Mouse (Mus musculus) urinary bladder, adult 18-20 months (tissue): ENCODE results near the gene A830005F24Rik.
"Not testable (repeated sequence)": the region's sequence is repeated elsewhere in the genome, so short reads cannot be mapped to it uniquely, and the experiment has no call there.

Experiments used
- DNase-seq, 2 experiments: peaks; one replicate each; pipeline ENCODE4 v3.0.0; 2022; ENCODE audit warnings: low spot score in 2 of 2, mixed read lengths in 2 of 2

Gene A830005F24Rik

DNA sequence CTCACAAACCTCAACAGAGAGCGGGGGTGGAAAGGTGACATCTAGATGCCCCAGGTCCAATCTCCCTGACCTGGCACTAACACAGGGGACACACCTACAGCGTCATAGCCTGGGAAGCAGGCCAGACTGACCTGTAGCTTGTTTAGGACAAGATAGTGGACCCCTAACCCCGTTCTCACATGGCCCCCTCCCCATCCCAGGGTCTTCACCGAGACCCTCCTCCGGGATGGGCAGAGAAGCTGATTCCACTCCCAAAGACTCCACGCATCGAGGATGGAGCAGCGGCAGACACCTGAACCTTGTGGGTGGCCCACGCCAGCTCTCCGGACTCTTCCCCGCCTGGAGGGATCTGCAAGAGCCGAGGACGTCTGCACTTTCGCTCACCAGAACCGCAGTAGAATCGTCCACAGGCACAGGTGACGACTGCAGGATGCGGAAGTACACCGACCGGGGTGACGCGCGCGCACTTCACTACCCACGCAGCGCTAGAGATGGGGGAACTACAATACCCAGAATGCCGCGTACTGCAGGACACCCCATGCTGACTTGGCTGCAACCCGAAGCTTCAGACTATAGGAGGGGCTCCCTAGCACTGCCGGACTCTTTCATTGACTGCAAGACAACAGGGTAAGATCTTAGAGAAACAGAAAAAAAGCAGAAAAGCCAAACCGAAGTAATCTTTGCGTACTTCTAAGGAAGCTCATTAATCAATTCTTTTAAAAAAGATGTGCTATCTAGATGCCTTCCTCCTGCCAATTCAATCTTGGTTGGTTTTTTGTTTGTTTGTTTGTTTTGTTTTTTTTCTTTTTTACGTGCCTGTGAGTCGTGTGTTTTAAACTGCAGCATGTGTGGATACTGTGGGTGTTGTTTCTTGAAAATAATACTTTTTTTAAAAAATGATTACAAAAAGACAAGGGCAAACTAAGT is at the start of gene A830005F24Rik, which contains the start of gene Zfp169:
TSS of gene A830005F24Rik (plus strand) at position 568 of the 927 bp plus-strand sequence.
TSS of gene Zfp169 (minus strand) at position 449 of the 927 bp plus-strand sequence.
- peak; percentile 64 to 79 for DNase-seq

DNA sequence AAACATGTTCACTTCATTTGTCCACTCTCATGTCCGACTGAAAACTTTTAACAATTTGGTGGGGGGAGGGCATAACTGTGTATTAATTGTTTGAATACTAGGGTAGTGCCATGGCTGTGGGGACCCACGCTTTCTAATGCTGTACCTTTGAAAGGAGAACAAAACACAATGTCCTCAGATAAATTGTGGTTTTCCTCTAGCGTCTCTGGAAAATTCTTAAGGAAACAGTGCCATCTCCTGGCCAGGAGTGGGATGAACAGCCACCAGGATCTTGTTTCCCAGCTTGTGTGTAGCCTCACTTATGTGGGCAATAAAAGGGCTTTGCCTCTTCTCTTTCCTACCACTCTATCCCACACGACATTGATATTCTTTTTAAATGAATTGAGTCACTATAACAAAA is 49.2 kb upstream of the A830005F24Rik start:
- peak; percentile 27 to 45 for DNase-seq

DNA sequence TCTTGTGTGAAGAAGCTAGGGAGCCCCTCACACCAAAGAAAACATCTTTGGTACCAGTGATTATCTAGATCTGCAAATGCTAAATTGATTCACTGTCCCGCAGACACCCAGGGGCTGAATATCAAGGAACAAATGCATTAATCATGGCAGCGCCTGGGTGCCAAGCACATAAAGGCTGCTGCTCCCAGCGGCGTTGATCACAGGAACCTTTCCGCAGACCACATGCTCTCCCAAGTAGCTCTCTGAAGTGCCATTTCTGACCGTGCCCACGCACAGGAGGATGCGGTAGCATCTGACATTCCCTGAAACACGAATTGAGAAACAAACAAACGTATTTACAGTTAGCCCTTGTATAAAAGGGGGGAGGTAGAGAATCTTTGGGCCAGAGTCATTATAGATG is 47.2 kb upstream of the A830005F24Rik start:
- no peak for DNase-seq

DNA sequence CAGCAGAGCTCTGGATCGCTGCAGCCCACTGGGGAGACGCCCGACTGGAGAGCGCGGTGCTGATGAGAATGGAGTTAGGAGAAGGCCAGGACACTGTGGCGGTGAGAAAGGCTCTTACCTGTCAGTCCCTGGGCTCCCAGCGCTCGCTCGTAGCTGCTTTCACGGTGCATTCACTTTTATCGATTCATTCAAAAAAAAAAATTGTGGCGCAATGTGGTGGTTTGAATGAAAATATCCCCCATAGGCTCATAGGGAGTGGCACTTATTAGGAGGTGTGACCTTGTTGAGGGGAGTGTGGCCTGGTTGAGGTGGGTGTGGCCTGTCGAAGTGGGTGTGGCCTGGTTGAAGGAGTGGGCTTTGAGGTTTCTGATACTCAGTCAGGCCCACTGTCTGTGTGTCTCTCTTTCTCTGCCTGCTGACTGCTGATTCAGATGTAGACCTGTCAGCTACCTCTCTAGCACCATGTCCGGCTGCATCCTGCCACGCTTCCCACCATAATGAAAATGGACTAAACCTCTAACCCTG is 44.7 kb upstream of the A830005F24Rik start:
- DNase-seq: no peak

DNA sequence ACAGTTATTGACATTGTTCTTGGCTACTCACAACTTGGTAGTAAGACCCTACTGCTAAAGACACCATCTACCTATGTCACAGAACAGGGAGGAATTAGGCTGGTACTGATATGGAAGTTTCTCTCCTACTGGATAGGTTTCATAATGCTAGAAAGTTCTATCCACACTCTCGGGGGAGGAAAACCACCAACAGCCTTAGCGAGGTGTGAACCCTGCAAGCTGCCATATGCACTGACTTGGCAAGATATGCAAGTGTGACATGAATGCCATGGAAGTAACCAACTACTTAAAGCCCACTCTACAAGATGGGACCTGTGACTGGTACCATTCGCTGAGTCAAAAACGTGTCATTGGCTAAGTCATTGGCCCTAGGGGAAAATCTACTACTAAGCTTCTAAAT is 29.8 kb upstream of the A830005F24Rik start:
- no peak for DNase-seq

DNA sequence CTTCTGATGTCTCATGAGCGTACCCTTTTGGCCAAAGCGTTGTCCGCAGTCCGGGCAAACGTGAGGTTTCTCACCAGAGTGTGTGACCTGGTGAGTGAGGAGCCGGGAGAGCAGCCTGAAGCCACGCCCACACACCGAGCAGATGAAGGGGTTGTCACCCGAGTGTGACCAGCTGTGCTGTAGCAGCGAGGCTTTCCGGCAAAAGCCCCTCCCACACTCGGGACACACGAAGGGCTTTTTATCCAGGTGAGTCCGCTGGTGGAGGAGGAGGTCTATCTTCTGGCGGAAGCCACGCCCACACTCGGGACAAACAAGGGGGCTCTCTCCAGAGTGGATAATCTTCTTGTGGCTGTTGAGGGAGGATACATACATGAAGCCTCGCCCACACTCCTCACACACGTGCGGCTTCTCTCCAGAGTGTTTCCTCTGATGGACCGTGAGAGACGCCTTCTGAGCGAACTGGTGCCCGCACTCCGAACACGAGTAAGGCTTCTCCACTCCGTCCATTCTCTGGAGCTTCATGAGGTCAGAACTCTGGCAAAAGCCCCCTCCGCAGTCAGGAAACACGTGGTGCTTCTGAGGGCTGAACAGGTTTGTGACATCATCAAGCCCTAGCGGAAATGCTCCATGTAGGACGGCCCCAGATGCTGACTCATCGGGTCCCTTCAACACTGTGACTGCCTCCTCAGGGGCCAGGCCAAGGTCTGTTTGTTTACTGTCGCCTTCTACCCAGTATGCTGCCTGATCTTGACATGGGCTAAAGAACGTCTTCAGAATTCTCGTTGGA is 22.8 kb upstream of the A830005F24Rik start:
- DNase-seq: no peak

DNA sequence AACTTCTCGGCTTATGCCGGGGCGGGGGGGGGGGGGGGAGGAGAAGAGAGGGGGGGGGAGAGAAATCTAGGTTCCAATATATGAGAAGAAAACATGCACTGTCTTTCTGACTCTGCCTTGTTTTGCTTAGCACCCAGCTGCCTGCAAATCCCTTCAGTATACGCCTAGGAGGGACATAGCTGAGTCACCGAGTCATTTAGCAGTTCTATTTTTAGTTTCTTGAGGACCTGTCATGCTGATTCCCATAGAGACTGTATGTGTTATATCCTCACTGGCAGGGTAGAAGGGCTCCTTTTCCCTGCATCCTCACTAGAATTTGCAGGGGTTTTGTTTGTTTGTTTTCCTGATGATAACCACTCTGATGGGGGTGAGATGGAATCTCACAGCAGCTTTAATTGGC is 20.2 kb upstream of the A830005F24Rik start:
- no peak for DNase-seq

DNA sequence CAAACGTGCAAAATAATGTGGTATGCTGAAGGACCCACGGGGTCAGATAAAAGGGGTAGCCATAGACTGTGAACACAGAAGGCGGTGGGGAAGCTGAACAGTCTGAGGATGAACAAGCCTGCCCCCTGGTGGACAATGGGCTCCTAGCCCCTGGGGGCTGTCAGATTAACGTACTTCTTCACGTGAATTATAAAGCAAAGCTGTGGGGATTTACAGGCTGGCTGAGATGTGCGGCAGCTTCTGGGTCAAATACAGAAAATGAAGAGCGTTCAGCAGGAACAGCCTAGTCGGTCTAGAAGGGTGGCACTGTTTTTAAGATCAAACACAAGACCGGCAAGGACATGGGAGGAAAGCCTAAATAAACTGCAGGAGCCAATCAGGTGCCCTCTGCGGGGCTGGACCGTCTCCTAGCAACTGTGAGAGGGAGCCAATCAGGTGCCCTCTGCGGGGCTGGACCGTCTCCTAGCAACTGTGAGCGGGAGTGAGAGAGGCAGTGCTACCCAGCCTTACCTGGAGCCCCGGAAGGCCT is 15.6 kb upstream of the A830005F24Rik start:
- DNase-seq: peak in 1 of 2 experiments; percentile 45

DNA sequence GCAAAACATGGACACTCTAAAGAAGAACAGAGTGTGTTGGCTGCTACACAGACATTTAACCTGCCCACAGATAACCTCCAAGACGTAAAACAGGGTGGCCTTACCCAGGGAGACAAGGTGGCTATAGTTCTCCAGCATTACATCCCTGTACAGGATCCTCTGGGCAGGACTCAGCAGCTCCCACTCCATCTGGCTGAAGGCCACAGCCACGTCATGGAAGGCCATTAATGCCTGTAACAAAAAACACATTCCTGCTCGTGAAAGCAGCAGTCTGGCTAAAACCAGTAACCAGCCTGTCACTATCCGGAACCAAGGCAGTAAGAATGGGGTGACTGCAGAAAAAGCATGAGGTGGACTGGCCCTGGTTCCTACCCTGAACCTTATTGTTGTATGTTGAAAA is 14.7 kb upstream of the A830005F24Rik start:
- DNase-seq: no peak

DNA sequence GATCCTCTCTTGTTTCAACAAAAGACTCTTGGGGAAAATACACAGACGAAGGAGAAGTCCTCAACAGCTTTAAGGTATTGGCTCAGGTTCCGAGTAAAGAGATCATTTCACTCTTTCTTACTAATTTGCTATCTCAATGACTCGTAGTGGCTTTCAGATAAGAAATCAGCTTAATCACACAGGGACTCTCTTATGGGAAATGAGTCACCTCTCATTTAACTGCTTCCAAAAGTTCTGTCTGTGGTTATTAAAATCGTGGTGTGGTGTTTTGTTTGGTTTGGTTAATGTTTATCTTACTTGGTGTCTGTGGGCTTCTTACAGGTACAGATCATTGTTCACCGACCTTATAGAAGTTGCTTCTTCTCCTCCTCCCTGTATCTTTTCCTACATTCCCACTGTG is 10.9 kb upstream of the A830005F24Rik start:
- no peak for DNase-seq

DNA sequence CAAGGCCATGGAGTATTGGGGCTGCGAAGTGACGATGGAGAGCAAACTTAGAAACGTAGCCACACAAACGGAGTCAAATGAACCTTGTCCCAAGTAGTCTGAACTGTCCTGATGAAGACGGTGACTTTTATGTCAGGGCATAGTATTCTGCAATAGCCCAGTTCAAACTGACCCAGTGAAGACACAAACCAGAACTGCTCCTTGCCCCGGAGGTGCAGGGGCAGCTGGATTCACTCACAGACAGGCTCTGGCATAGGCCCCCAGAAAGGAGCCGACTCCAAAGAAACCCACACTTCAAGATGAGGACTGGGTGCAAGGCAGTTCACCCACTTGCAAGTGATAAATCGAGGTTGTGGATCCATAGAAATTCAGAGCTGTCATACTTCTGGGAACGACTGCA is 4.7 kb upstream of the A830005F24Rik start:
- DNase-seq: no peak

DNA sequence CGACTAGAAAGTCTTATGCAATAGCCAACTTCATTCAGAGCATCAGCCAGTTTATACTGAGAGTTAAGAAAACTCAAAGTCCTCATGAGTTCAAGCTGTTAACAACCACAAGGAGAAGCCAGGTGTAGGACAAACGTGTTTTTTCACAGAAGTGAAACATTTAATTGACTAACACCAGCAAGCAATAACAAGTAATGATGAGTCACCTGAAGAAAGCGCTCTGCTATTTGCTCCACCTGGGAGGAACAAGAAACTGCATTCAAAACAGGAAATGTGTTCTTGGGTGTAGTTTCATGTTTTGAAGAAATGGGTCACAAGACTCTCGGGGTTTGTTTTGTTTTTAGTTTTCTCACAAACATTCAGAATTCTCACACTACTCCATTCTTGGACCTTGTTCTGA is 2.5 kb downstream of the A830005F24Rik start:
- DNase-seq: no peak

DNA sequence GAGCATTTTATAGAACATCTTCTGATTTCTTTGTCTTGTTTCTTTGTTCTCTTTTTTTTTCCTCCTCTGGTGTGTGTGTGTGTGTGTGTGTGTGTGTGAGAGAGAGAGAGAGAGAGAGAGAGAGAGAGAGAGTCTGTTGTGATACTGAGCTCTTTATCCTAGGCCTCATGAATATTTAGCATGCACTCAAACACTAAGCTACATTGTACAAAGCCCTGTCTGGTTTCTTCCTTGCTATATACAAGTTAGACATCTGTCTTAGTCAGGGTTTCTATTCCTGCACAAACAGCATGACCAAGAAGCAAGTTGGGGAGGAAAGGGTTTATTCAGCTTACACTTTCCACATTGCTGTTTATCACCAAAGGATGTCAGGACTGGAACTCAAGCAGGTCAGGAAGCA is 5.8 kb downstream of the A830005F24Rik start:
- DNase-seq: not testable (repeated sequence)

DNA sequence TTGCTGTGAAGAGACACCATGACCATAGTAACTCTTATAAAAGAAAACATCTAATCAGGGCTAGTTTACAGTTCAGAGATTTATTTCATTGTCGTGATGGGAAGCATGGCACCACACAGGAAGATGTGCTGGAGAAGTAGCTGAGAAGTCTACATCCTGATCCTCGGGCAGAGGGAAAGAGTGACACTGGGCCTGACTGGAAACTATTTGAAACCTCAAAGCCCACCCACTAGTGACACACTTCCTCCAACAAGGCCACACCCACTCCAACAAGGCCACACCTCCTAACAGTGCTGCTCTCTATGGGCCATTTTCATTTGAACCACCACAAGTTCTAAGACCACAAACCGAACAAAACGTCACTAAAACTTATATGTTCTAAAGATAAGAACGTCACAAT is 12.4 kb downstream of the A830005F24Rik start:
- DNase-seq: no peak

DNA sequence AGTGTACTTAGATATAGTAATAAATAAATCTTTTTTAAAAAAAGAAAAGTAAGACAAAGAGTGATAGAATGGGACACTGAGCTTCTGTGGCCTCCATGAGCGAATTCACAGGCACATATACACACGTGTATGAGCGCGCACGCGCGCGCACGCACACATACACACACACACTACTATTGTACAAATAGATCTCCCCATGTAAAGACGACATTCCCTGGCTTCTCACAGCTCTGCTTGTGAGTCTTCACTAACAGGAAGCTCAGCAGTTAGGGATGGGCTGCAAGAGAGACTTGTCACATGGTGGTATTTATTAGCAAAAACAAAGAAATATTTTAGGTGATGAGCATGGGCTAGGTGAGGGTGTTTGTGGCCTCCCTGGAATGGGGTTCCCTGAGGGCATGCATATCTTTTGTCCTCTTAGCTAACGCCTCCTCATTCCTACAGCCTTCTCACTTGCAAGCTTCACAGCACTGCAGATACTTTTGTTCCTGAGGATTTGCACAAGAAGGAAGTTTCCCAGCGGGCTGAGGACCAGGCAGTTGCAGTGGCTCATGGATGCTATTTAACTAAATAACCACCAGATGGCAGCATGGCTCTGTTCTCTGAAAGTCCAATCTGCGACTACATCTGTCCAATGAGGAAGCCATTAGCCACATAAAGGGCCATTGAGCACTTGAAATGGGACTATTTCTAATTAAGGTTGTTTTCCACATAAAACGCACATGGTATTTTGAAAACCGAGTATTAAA is 14.9 kb downstream of the A830005F24Rik start:
- DNase-seq: peak in 1 of 2 experiments; percentile 50

DNA sequence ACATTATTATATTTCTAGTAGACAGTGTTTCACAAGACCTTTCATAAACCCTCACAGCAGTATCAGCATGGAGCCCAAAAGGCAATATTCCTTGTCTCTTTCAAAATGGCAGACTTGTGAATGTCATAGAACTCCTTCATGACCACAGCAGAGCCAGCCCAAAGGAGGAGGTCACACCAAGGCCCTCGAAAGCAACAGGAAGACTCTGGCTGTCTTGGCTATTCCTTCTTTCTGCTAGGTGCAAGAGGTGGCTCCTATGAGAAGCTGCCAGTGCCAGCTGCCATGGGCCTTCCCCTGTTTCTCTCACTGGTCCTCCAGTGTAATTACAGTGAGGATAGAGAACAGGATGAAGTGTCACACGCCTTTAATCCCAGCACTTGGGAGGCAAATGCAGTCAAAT is 15.7 kb downstream of the A830005F24Rik start:
- DNase-seq: no peak

DNA sequence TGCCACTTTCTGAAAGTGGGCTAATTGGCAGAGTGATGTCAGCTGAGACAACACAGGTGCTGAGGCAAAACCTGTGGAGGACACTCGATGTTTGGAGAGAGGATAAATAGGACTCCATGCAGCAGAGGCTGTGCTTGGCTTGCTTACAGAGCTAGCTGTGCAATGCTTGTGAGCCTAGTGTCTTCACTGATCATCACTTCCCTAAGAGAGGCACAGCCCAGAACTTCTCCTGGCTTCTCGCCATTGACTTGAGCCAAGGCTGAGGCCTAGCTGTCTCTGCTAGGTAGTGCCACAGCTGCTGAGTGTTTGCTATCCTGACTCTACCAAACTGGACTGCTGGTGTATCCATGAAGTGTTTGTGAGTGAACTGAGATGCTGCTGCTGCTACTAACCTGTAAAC is 17.3 kb downstream of the A830005F24Rik start:
- DNase-seq: peak in 1 of 2 experiments; percentile 52

DNA sequence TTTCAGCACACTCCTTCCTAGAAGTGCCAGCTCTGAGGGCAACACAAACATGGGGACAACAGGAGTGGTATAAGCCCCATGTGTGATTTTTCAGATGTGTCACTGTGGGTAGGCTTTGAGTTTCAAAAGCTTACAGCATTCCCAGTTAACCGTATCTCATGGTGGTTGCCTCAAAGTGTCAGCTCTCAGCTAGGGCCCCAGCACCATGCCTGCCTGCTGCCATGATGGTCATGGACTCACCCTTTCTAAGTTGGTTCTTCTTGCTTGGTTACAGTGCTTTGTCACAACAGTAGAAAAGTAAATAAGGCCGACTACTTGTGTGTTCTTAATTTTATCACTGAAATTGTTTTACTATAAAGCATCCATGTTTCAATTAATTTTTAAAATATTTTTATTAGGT is 18.1 kb downstream of the A830005F24Rik start:
- DNase-seq: no peak

DNA sequence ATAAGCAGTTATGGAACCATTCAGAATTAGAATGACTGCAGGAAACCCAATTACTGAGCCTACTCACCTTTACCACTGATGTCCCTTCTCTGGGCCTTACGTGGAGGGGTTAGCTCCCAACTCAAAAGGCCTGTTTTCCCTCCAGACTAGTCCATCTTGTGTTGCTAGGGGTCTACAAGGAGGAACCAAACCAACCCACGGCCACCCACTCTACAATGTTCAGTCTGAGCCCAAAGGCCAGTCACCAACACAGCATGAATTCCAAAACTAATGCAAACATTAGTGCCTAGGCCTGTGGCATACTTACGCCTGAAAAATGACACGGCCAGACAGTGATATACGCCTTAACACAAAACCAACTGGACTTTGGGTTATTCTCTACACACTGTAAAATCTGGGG is 20.1 kb downstream of the A830005F24Rik start:
- DNase-seq: no peak

DNA sequence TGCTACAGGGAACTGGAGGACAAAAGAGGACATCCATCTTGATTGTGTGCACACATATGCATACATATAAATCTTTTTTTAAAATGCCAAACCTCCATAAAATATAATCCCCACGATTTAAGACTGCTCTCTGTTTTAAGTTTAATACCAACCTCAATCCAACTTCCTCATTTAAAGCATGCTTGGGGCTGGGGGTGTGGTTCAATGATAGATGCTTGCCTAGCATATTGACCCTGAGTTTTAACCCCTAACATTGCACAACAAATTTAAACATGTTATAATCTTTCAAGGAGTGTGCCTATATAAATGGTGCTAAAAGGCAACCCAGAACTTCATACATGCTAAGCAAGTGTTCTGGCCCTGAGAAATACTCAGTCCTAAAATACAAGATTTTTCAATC is 27.1 kb downstream of the A830005F24Rik start:
- no peak for DNase-seq

DNA sequence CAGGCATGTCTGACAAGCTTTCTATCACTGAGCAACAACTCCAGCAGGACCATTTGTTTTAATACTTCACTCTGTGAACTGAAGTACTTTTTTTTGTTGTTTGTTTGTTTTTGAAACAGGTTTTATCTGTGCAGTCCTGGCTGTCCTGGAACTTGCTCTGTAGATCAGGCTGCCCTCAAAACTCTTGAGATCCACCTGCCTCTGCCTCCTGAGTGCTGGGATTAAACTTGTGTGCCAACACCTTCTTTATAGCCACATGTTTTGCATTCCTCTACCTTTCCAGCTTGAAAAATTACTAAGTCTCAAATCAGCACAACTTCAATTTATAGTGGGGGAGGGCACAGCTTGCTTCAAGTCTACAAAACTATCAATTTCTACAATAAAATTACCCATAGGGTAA is 31.0 kb downstream of the A830005F24Rik start:
- no peak for DNase-seq
